Mouse (Mus musculus) kidney, adult 2 months (tissue): ENCODE measurements at regions not wholly inside any gene's neighbourhood (a gene's known extent, or its start where the extent isn't known, plus 50 kb on each side); places are given as distances from the start of the nearest gene placed in this dataset.

Experiments
- CTCF ChIP-seq: fragments of 200-500 bp; conservative IDR thresholded peaks from 2 replicates; pipeline ENCODE4 v1.5.1; 2011; ENCODE audit warnings: low read depth, mild to moderate bottlenecking, control low read depth, low read length, moderate library complexity, mixed read lengths; ENCODE audit not compliant: insufficient read depth, insufficient read length
- POLR2A ChIP-seq: fragments of 200-500 bp; IDR thresholded peaks from one replicate; pipeline ENCODE4 v1.6.1; 2011; ENCODE audit warnings: low read depth, low read length, control low read depth

DNA sequence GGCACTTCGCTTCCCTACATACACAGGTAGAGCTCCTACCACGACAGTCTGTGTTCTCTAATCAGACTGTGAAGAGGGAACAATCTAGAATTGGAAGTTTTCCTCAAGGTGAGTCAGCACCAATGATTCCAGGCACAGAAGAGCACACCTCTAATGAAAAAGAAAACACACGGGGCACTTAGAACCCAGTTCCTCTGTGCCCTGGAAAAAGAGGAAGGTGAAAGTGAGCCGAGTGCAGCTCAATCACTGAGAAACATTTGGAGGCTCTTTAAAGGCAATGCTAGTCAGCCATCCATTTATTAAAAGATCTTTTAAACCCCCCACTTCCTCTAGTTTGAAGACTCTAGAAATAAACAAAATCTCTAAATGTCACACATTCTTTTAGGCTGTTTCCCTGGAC, 108.4 kb upstream of the Adgrl2 start:
- no peak for TF ChIP-seq POLR2A
- no peak for TF ChIP-seq CTCF
